Mouse (Mus musculus): Measurements from ENCODE around the gene Znrd1as. TPM values are rescaled to one million over a fixed set of nuclear protein-coding genes. Genes with fewer than 3 reads are reported as not detected.

The Znrd1as gene
- polyA plus RNA-seq, 1 experiment: 7.8 TPM

- H3K4me1 ChIP-seq (ENCODE audit: control insufficient read depth, insufficient read depth, low read length): no peaks in the 10 kb centered on the region
- TF ChIP-seq POLR2A (IDR thresholded peaks at IDR 0.05; ENCODE audit: borderline replicate concordance, control insufficient read depth, low read depth, low read length) (no peak), CTCF (IDR thresholded peaks at IDR 0.05; ENCODE audit: control insufficient read depth, insufficient read depth, low read length) (no peak)
- WGBS: 10% methylated on average over 5 of the region's 5 CpGs
- H3K27ac ChIP-seq (ENCODE audit: control insufficient read depth, insufficient read depth, low read depth, low read length, poor library complexity): no peak overlapping the region
- no peak overlapping the region for H3K4me3 ChIP-seq (replicated peaks; ENCODE audit: control insufficient read depth, low read depth, low read length)
Measured at GRCm38 (mm10) chr17:36943691-36944090, 14.7 kb upstream of the Znrd1as start.

DNA sequence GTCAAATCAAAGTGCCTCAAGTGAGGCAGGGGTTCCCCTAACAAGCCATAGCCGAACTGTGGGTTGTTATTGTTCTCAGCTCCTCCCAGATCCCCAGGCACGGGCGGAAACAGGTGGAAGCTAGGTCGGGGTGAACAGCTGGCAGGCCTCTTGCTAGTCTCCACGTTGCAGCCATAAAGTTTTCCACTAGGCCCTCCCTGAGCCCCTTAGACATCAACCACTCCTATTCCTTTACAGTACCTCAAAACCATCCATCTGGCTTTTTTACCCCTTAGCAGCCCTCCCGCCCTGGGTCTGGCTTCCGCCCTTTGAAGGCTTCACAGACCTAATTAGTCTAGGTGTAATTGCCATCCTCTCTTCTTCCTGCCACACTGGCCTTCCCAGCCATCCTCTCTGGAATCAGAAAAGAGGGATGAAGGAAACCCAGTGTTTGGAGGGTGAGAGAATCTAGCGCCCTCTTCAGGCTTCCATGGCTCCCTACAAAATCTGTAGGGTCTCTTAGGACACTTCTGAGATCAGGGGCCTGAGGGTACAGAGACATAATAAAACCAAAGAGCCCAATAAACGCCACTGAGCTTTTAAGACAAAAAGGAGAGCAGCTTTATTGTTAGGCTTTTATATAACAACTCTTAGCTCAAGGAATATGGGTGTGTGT lies 14.1 kb upstream of the Znrd1as start:
- no peak overlapping the region for H3K27ac ChIP-seq (ENCODE audit: control insufficient read depth, insufficient read depth, low read depth, low read length, poor library complexity)
- no peak for TF ChIP-seq POLR2A (IDR thresholded peaks at IDR 0.05; ENCODE audit: borderline replicate concordance, control insufficient read depth, low read depth, low read length)
- no peak for TF ChIP-seq CTCF (IDR thresholded peaks at IDR 0.05; ENCODE audit: control insufficient read depth, insufficient read depth, low read length)
- 36% methylated on average over 9 of the region's 9 CpGs for WGBS
- no peak overlapping the region for H3K4me3 ChIP-seq (replicated peaks; ENCODE audit: control insufficient read depth, low read depth, low read length)
- H3K4me1 ChIP-seq (ENCODE audit: control insufficient read depth, insufficient read depth, low read length): no peaks in the 10 kb centered on the region

DNA sequence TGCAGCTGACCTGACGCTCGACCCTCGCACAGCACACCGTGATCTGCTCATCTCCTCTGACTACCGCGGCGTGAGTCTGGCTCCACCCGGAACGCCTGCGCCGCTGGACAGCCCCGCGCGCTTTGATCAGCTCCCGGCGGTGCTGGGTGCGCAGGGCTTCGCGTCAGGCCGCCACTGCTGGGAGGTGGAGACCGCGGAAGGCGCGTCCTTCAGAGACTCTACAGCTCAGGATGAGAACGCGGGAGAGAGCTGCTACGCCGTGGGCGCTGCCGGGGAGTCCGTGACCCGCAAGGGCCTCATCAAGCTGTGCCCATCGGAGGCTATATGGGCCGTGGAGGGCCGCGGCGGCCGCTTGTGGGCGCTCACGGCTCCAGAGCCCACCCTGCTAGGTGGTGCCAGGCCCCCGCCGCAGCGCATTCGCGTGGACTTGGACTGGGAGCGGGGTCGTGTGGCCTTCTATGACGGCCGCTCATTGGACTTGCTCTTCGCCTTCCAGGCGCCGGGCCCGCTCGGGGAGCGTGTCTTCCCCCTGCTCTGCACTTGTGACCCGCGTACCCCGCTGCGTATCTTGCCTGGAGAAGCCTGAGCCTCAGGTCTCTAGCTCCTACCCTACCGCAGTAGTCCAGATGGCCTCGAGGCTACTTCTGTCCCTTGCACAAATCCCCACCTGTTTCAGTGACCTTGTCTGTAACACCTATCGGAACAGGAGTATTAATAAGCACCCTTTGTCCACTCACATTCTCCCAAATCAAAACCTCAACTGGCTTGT lies 11.2 kb upstream of the Znrd1as start:
- Histone ChIP-seq H3K4me3 (replicated peaks; ENCODE audit: control insufficient read depth, low read depth, low read length) (no peak overlapping the region), H3K4me1 (ENCODE audit: control insufficient read depth, insufficient read depth, low read length) (no peaks in the 10 kb centered on the region; the same call in 1 of the 2 replicates), H3K27ac (ENCODE audit: control insufficient read depth, insufficient read depth, low read depth, low read length, poor library complexity) (no peak overlapping the region)
- TF ChIP-seq POLR2A (IDR thresholded peaks at IDR 0.05; ENCODE audit: borderline replicate concordance, control insufficient read depth, low read depth, low read length) (no peak), CTCF (IDR thresholded peaks at IDR 0.05; ENCODE audit: control insufficient read depth, insufficient read depth, low read length) (no peak)
- 4% methylated on average over 62 of the region's 62 CpGs for WGBS

DNA sequence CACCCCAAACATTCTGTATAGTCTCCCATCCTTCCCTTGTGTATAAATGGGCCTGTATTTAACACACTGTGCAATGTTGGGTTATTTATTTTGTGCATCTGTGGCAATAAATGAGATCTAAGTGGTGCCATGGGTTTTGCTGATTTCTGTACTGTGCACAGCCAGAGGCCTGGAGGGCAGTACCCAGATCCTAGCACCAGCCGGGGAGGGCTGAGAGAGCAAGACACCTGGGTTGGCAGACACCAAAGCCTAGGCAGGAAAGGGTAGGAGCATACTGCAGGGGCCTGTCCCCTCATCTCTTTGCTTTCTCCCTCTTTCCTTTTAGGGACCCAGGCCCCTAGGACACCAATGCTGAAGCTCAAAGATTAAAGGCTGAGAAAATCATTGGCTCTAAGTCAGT lies 10.1 kb upstream of the Znrd1as start:
- TF ChIP-seq POLR2A (IDR thresholded peaks at IDR 0.05; ENCODE audit: borderline replicate concordance, control insufficient read depth, low read depth, low read length): no peak
- TF ChIP-seq CTCF (IDR thresholded peaks at IDR 0.05; ENCODE audit: control insufficient read depth, insufficient read depth, low read length): no peak
- no peak overlapping the region for H3K27ac ChIP-seq (ENCODE audit: control insufficient read depth, insufficient read depth, low read depth, low read length, poor library complexity)
- H3K4me3 ChIP-seq (replicated peaks; ENCODE audit: control insufficient read depth, low read depth, low read length): no peak overlapping the region
- no peaks in the 10 kb centered on the region; the same call in 1 of the 2 replicates for H3K4me1 ChIP-seq (ENCODE audit: control insufficient read depth, insufficient read depth, low read length)
- WGBS: 92% methylated on average over 1 of the region's 1 CpGs

DNA sequence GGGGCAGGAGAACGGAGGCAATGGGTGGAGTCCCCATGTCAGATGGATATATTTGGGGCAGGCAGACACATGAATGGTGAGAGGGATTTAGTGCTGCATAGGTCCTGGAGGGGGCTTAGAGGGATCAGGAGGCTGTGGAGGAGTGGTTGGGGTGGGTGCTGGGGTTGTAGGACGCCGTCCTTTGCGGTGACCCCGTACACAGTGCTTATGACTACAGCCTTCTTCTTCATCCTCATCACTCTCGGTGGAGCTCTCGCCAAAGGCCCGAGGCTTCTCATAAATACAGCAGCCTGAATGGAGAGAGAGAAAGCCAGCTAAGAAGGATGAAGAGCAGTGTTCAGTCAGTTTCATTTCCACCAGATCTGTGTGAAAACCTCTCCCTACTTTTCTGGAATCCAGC lies 9.1 kb upstream of the Znrd1as start:
- WGBS: 93% methylated on average over 8 of the region's 8 CpGs
- no peak for TF ChIP-seq CTCF (IDR thresholded peaks at IDR 0.05; ENCODE audit: control insufficient read depth, insufficient read depth, low read length)
- no peak for TF ChIP-seq POLR2A (IDR thresholded peaks at IDR 0.05; ENCODE audit: borderline replicate concordance, control insufficient read depth, low read depth, low read length)
- Histone ChIP-seq H3K27ac (ENCODE audit: control insufficient read depth, insufficient read depth, low read depth, low read length, poor library complexity) (no peak overlapping the region), H3K4me1 (ENCODE audit: control insufficient read depth, insufficient read depth, low read length) (no peaks in the 10 kb centered on the region; the same call in 1 of the 2 replicates), H3K4me3 (replicated peaks; ENCODE audit: control insufficient read depth, low read depth, low read length) (no peak overlapping the region)

GRCm38 (mm10) chr17:36950981-36951947 lies 7.1 kb upstream of the Znrd1as start, which contains the start of gene Ppp1r11:
Ppp1r11 (minus strand) TSS chr17:36951741.
- Histone ChIP-seq H3K27ac (ENCODE audit: control insufficient read depth, insufficient read depth, low read depth, low read length, poor library complexity) (peak within 1 kb of the TSS; percentile 69), H3K4me1 (ENCODE audit: control insufficient read depth, insufficient read depth, low read length) (no peaks in the 10 kb centered on the region; the same call in 1 of the 2 replicates), H3K4me3 (replicated peaks; ENCODE audit: control insufficient read depth, low read depth, low read length) (peak within 1 kb of the TSS; percentile 80)
- WGBS: under 1% methylated on average over 36 of the region's 36 CpGs
- TF ChIP-seq POLR2A (IDR thresholded peaks at IDR 0.05; ENCODE audit: borderline replicate concordance, control insufficient read depth, low read depth, low read length): peak; percentile 29; the same call in 1 of the 2 replicates
- TF ChIP-seq CTCF (IDR thresholded peaks at IDR 0.05; ENCODE audit: control insufficient read depth, insufficient read depth, low read length): no peak

- no peak overlapping the region for H3K27ac ChIP-seq (ENCODE audit: control insufficient read depth, insufficient read depth, low read depth, low read length, poor library complexity)
- TF ChIP-seq CTCF (IDR thresholded peaks at IDR 0.05; ENCODE audit: control insufficient read depth, insufficient read depth, low read length): no peak
- TF ChIP-seq POLR2A (IDR thresholded peaks at IDR 0.05; ENCODE audit: borderline replicate concordance, control insufficient read depth, low read depth, low read length): no peak
- no peak overlapping the region for H3K4me3 ChIP-seq (replicated peaks; ENCODE audit: control insufficient read depth, low read depth, low read length)
- H3K4me1 ChIP-seq (ENCODE audit: control insufficient read depth, insufficient read depth, low read length): no peaks in the 10 kb centered on the region; the same call in 1 of the 2 replicates
- WGBS: 78% methylated on average over 2 of the region's 2 CpGs
Measured at GRCm38 (mm10) chr17:36952631-36953030, 5.8 kb upstream of the Znrd1as start.

Data from bone marrow, adult 2 months (tissue).